Mouse (Mus musculus) MEL (cell line): Measurements from ENCODE around the gene Zfp335. TPM values are rescaled to one million over a fixed set of nuclear protein-coding genes. Genes with fewer than 3 reads are reported as not detected.

ENCODE experiments used
- DNase-seq: peaks from one replicate; pipeline ENCODE4 v3.0.0; 2011; ENCODE audit warnings: low read depth, low spot score
- H3K27ac ChIP-seq: 2 replicates; pipeline ENCODE4 v1.5.1; 2012; ENCODE audit warnings: low read depth, mild to moderate bottlenecking, control low read depth, low read length, moderate library complexity; ENCODE audit not compliant: control insufficient read depth
- H3K27me3 ChIP-seq, 2 experiments: fragments of 150-350 bp in 1 of 2; sonication (generic) in 1 of 2; 2 replicates each; pipeline ENCODE4 v1.6.1; 2012; ENCODE audit warnings: low read length in 2 of 2, mild to moderate bottlenecking in 2 of 2, improper control_type of control experiment in 1 of 2, moderate library complexity in 1 of 2; ENCODE audit not compliant: insufficient read depth in 2 of 2, control insufficient read depth in 1 of 2
- H3K36me3 ChIP-seq, 2 experiments: 2 replicates each; pipeline ENCODE4 v1.6.1; 2012 to 2014; ENCODE audit warnings: low read length in 2 of 2, improper control_type of control experiment in 1 of 2, inconsistent platforms in 1 of 2, mild to moderate bottlenecking in 1 of 2; ENCODE audit not compliant: insufficient read depth in 2 of 2, control insufficient read depth in 1 of 2
- H3K4me1 ChIP-seq, 2 experiments: fragments of 150-350 bp in 1 of 2; sonication (generic) in 1 of 2; 2 replicates each; pipeline ENCODE4 v1.6.1; 2012; ENCODE audit warnings: low read length in 2 of 2, improper control_type of control experiment in 1 of 2, mild to moderate bottlenecking in 1 of 2; ENCODE audit not compliant: insufficient read depth in 2 of 2, control insufficient read depth in 1 of 2
- H3K4me3 ChIP-seq, 2 experiments: fragments of 150-350 bp in 1 of 2; sonication (generic) in 1 of 2; 2 replicates each; pipeline ENCODE4 v1.5.1; 2012; ENCODE audit warnings: low read depth in 2 of 2, low read length in 2 of 2, mild to moderate bottlenecking in 2 of 2, moderate library complexity in 2 of 2, control low read depth in 1 of 2, improper control_type of control experiment in 1 of 2; ENCODE audit not compliant: control insufficient read depth in 1 of 2, insufficient read depth in 1 of 2
- H3K79me2 ChIP-seq: 2 replicates; pipeline ENCODE4 v1.6.1; 2012; ENCODE audit warnings: mild to moderate bottlenecking, low read length, moderate library complexity; ENCODE audit not compliant: control insufficient read depth, poor library complexity, insufficient read depth
- H3K9ac ChIP-seq: 2 replicates; pipeline ENCODE4 v1.6.1; 2012; ENCODE audit warnings: low read depth, mild to moderate bottlenecking, control low read depth, low read length, moderate library complexity; ENCODE audit not compliant: control insufficient read depth, poor library complexity, severe bottlenecking
- H3K9me3 ChIP-seq: fragments of 150-350 bp; sonication (generic); replicated peaks from 2 replicates; pipeline ENCODE4 v1.6.1; 2012; ENCODE audit warnings: mild to moderate bottlenecking, low read length, improper control_type of control experiment, moderate library complexity; ENCODE audit not compliant: insufficient read depth
- BHLHE40 ChIP-seq: IDR thresholded peaks from 2 replicates; pipeline ENCODE4 v1.6.1; 2012; ENCODE audit warnings: low read depth, mild to moderate bottlenecking, inconsistent platforms, low read length, improper control_type of control experiment, borderline replicate concordance
- CHD1 ChIP-seq: IDR thresholded peaks from 2 replicates; pipeline ENCODE4 v1.6.1; 2012; ENCODE audit warnings: low read depth, mild to moderate bottlenecking, inconsistent platforms, low read length, improper control_type of control experiment
- CHD2 ChIP-seq: IDR thresholded peaks from 2 replicates; pipeline ENCODE4 v1.6.1; 2011; ENCODE audit warnings: low read length, improper control_type of control experiment
- CTCF ChIP-seq, 3 experiments: IDR thresholded peaks in 2 of 3; conservative IDR thresholded peaks in 1 of 3; 2 replicates each; pipeline ENCODE4 v1.5.1; 2011 to 2012; ENCODE audit warnings: low read length in 3 of 3, low read depth in 2 of 3, mild to moderate bottlenecking in 2 of 3, improper control_type of control experiment in 1 of 3, inconsistent platforms in 1 of 3, mixed read lengths in 1 of 3, moderate library complexity in 1 of 3; ENCODE audit not compliant: control insufficient read depth in 1 of 3, insufficient read depth in 1 of 3, poor library complexity in 1 of 3, severe bottlenecking in 1 of 3
- E2F4 ChIP-seq: IDR thresholded peaks from 2 replicates; pipeline ENCODE4 v1.6.1; 2011; ENCODE audit warnings: low read depth, low read length, improper control_type of control experiment, borderline replicate concordance
- EP300 ChIP-seq, 2 experiments: IDR thresholded peaks; 2 replicates each; pipeline ENCODE4 v1.6.1; 2011; ENCODE audit warnings: improper control_type of control experiment in 2 of 2, low read length in 2 of 2, low read depth in 1 of 2, mild to moderate bottlenecking in 1 of 2
- ETS1 ChIP-seq: IDR thresholded peaks from 2 replicates; pipeline ENCODE4 v1.6.1; 2012; ENCODE audit warnings: low read depth, mild to moderate bottlenecking, inconsistent platforms, low read length, improper control_type of control experiment, moderate library complexity
- GABPA ChIP-seq: IDR thresholded peaks from 2 replicates; pipeline ENCODE4 v1.6.1; 2012; ENCODE audit warnings: low read depth, mild to moderate bottlenecking, inconsistent platforms, low read length, improper control_type of control experiment, moderate library complexity
- GATA1 ChIP-seq: IDR thresholded peaks from 2 replicates; pipeline ENCODE4 v1.6.1; 2011; ENCODE audit warnings: low read depth, low read length, improper control_type of control experiment
- JUND ChIP-seq: IDR thresholded peaks from 2 replicates; pipeline ENCODE4 v1.6.1; 2011; ENCODE audit warnings: low read depth, mild to moderate bottlenecking, improper control_type of control experiment, low read length
- KAT2A ChIP-seq: conservative IDR thresholded peaks from 2 replicates; pipeline ENCODE4 v1.6.1; 2012; ENCODE audit warnings: low read depth, low read length, improper control_type of control experiment, inconsistent platforms
- MAFK ChIP-seq: IDR thresholded peaks from 2 replicates; pipeline ENCODE4 v1.6.1; 2011; ENCODE audit warnings: low read depth, mild to moderate bottlenecking, low read length, improper control_type of control experiment, borderline replicate concordance
- MAX ChIP-seq: IDR thresholded peaks from 2 replicates; pipeline ENCODE4 v1.6.1; 2011; ENCODE audit warnings: low read length, improper control_type of control experiment
- MAZ ChIP-seq: IDR thresholded peaks from 2 replicates; pipeline ENCODE4 v1.6.1; 2012; ENCODE audit warnings: low read depth, mild to moderate bottlenecking, inconsistent platforms, low read length, improper control_type of control experiment
- MEF2A ChIP-seq: IDR thresholded peaks from 2 replicates; pipeline ENCODE4 v1.6.1; 2014; ENCODE audit warnings: low read depth, mild to moderate bottlenecking, inconsistent platforms, low read length, improper control_type of control experiment; ENCODE audit not compliant: poor library complexity, insufficient replicate concordance, severe bottlenecking; ENCODE audit errors: extremely low read depth
- MXI1 ChIP-seq: IDR thresholded peaks from 2 replicates; pipeline ENCODE4 v1.6.1; 2011; ENCODE audit warnings: mild to moderate bottlenecking, low read depth, low read length, improper control_type of control experiment
- MYB ChIP-seq: IDR thresholded peaks from 2 replicates; pipeline ENCODE4 v1.6.1; 2011; ENCODE audit warnings: mild to moderate bottlenecking, low read depth, low read length, improper control_type of control experiment
- MYC ChIP-seq: IDR thresholded peaks from 2 replicates; pipeline ENCODE4 v1.6.1; 2011; ENCODE audit warnings: low read depth, mild to moderate bottlenecking, low read length, improper control_type of control experiment, moderate library complexity
- NELFE ChIP-seq: IDR thresholded peaks from 2 replicates; pipeline ENCODE4 v1.6.1; 2011; ENCODE audit warnings: low read depth, low read length, improper control_type of control experiment
- NRF1 ChIP-seq: IDR thresholded peaks from 2 replicates; pipeline ENCODE4 v1.6.1; 2014; ENCODE audit warnings: low read depth, mild to moderate bottlenecking, inconsistent platforms, low read length, improper control_type of control experiment, moderate library complexity; ENCODE audit not compliant: poor library complexity, insufficient read depth, severe bottlenecking
- POLR2A ChIP-seq, 2 experiments: IDR thresholded peaks; 2 replicates each; pipeline ENCODE4 v1.6.1; 2011 to 2012; ENCODE audit warnings: low read length in 2 of 2, mild to moderate bottlenecking in 2 of 2, control low read depth in 1 of 2, improper control_type of control experiment in 1 of 2, low read depth in 1 of 2, moderate library complexity in 1 of 2; ENCODE audit not compliant: control insufficient read depth in 1 of 2, insufficient read depth in 1 of 2, poor library complexity in 1 of 2
- POLR2AphosphoS2 ChIP-seq: IDR thresholded peaks from 2 replicates; pipeline ENCODE4 v1.6.1; 2011; ENCODE audit warnings: low read length, improper control_type of control experiment
- RAD21 ChIP-seq: IDR thresholded peaks from 2 replicates; pipeline ENCODE4 v1.6.1; 2011; ENCODE audit warnings: mild to moderate bottlenecking, low read depth, low read length, improper control_type of control experiment
- RCOR1 ChIP-seq: IDR thresholded peaks from 2 replicates; pipeline ENCODE4 v1.6.1; 2012; ENCODE audit warnings: low read depth, mild to moderate bottlenecking, inconsistent platforms, low read length, improper control_type of control experiment
- SIN3A ChIP-seq: IDR thresholded peaks from 2 replicates; pipeline ENCODE4 v1.6.1; 2012; ENCODE audit warnings: low read length, improper control_type of control experiment, inconsistent platforms
- TAL1 ChIP-seq: IDR thresholded peaks from 2 replicates; pipeline ENCODE4 v1.6.1; 2012; ENCODE audit warnings: mild to moderate bottlenecking, inconsistent platforms, low read length, moderate library complexity, mixed read lengths
- TBP ChIP-seq: IDR thresholded peaks from 2 replicates; pipeline ENCODE4 v1.8.0; 2011; ENCODE audit warnings: low read depth, low read length, improper control_type of control experiment
- TCF12 ChIP-seq: IDR thresholded peaks from 2 replicates; pipeline ENCODE4 v1.6.1; 2014; ENCODE audit warnings: low read depth, mild to moderate bottlenecking, inconsistent platforms, low read length, improper control_type of control experiment, moderate library complexity
- UBTF ChIP-seq: IDR thresholded peaks from 2 replicates; pipeline ENCODE4 v1.6.1; 2012; ENCODE audit warnings: low read depth, mild to moderate bottlenecking, inconsistent platforms, low read length, improper control_type of control experiment, moderate library complexity, borderline replicate concordance; ENCODE audit not compliant: insufficient read depth
- USF1 ChIP-seq: IDR thresholded peaks from 2 replicates; pipeline ENCODE4 v1.6.1; 2014; ENCODE audit warnings: low read depth, mild to moderate bottlenecking, inconsistent platforms, low read length, improper control_type of control experiment, moderate library complexity
- USF2 ChIP-seq, 2 experiments: IDR thresholded peaks; 2 replicates each; pipeline ENCODE4 v1.6.1; 2011 to 2012; ENCODE audit warnings: improper control_type of control experiment in 2 of 2, low read length in 2 of 2, borderline replicate concordance in 1 of 2, inconsistent platforms in 1 of 2, low read depth in 1 of 2, mild to moderate bottlenecking in 1 of 2; ENCODE audit not compliant: insufficient read depth in 1 of 2
- ZKSCAN1 ChIP-seq: IDR thresholded peaks from 2 replicates; pipeline ENCODE4 v1.6.1; 2012; ENCODE audit warnings: low read depth, mild to moderate bottlenecking, inconsistent platforms, low read length, improper control_type of control experiment, moderate library complexity
- ZMIZ1 ChIP-seq: IDR thresholded peaks from 2 replicates; pipeline ENCODE4 v1.6.1; 2012; ENCODE audit warnings: low read depth, mild to moderate bottlenecking, inconsistent platforms, low read length, improper control_type of control experiment, moderate library complexity
- polyA plus RNA-seq, 2 experiments: library from polyadenylated mRNA; stranded (reverse) in 1 of 2; unstranded in 1 of 2; fragments of >175 nt in 1 of 2; fragments of >200 nt in 1 of 2; gene quantifications; 2 replicates each; pipeline versions ENCODE4 v1.2.1 to v1.2.4; 2012; ENCODE audit warnings: low replicate concordance in 2 of 2, low read depth in 1 of 2; ENCODE audit not compliant: insufficient read length in 2 of 2, insufficient read depth in 1 of 2, missing spikeins in 1 of 2
- total RNA-seq: library from RNA; depleted of rRNA; stranded (reverse); fragments of 300-350 nt; gene quantifications from 2 replicates; pipeline ENCODE4 v1.2.3, GENCODE M21; 2012

The Zfp335 gene
- total and polyA plus RNA-seq, 3 experiments = 12.6 to 24.1 TPM; not detected in 1

DNA sequence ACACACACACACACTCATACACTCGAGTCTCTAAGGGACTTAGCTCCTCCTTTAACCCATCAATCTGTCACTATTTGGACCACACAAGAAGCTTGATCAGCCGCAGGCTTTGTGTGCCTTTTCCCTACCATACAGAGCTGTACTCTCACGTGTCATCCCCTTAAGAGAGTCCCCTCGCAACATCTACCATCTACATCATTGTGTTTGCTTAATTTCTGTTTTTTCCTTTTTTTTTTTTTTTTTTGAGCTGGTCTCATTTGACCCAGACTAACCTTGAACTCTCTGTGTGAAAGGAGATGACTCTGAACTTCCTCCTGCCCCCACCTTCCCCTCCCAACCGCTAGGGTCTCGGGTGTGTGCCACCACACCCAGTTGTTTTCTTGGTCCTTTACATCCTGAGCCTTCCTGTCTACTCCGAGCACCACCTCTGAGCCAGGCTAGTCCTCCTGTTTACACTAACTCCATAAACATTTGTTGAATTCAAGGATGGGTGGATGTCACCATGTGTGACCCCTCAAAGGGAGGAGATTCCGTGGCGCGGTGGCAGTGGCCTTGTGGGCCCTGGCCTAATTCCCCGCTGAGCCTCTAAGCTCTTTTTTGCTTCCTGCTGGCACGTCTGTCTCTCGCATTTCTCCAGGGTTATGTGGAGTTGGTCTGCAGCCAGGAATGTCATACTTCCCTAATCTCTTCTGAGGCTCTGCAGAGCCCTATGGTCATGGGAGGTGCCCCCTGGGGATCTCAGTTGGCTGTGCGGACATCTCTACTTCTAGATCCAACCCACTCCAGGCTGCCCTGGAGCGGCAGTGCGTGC lies 44.6 kb downstream of the Zfp335 start (continued):
- TF ChIP-seq EP300 (IDR thresholded peaks at IDR 0.05; ENCODE audit: low read depth in 1 of 2, low read length in 2 of 2) (peak; percentile 18 to 35; a peak in 2 of 4 replicates), TCF12 (peak; percentile 6; the same call in 1 of the 2 replicates), MAFK (no peak), CHD2 (no peak)

DNA sequence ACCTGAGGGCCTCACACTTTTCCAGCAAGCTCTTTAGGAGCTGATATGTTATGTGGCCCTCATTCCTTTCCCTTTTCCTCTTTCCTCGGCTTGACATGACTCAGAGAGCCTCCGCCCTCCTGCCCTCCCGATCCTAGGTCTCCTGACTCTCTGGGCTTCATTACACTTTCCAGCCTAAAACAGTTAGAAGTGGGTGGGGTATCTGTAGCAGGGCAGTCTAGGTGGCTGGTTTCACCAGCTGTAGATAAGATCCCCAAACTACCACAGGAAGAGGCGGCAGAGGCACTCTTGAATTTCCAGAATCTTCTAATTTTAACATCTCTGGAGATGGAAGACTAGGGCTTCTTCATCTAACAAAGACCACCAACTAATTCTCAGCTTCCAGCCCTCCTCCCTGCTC lies 47.0 kb downstream of the Zfp335 start:
- Histone ChIP-seq H3K9ac (peak overlapping the region; percentile 0; the same call in 1 of the 2 replicates), H3K27ac (peak overlapping the region; percentile 15), H3K79me2 (no peaks in the 10 kb centered on the region), H3K27me3 (no peaks in the 10 kb centered on the region), H3K4me3 (no peak overlapping the region), H3K4me1 (peaks cover 26 to 41% of the 10 kb centered on the region in 2 experiments), H3K9me3 (no peaks in the 10 kb centered on the region), H3K36me3 (peaks cover 0 to 22% of the 10 kb centered on the region in 2 experiments; a peak in 2 of 4 replicates)
- peak; percentile 44 for DNase-seq
- TF ChIP-seq USF1 = no peak
- no peak for TF ChIP-seq ZMIZ1
- TF ChIP-seq BHLHE40 = peak; percentile 42; the same call in 1 of the 2 replicates
- no peak for TF ChIP-seq NRF1
- TF ChIP-seq MYC = no peak
- no peak for TF ChIP-seq POLR2A (IDR thresholded peaks at IDR 0.05; ENCODE audit: control insufficient read depth in 1 of 2, insufficient read depth in 1 of 2, low read depth in 1 of 2, low read length in 2 of 2, poor library complexity in 1 of 2)
- TF ChIP-seq GATA1 = peak; percentile 67; the same call in 1 of the 2 replicates
- no peak for TF ChIP-seq NELFE
- TF ChIP-seq ETS1 = peak; percentile 73
- no peak for TF ChIP-seq TCF12
- no peak for TF ChIP-seq USF2 (IDR thresholded peaks at IDR 0.05; ENCODE audit: borderline replicate concordance in 1 of 2, insufficient read depth in 1 of 2, low read depth in 1 of 2, low read length in 2 of 2)
- TF ChIP-seq MEF2A = no peak
- TF ChIP-seq SIN3A = peak; percentile 58
- no peak for TF ChIP-seq ZKSCAN1
- no peak for TF ChIP-seq TAL1
- TF ChIP-seq CHD1 = no peak
- no peak for TF ChIP-seq MAFK
- no peak for TF ChIP-seq MXI1
- TF ChIP-seq RAD21 = no peak
- TF ChIP-seq EP300 (IDR thresholded peaks at IDR 0.05; ENCODE audit: low read depth in 1 of 2, low read length in 2 of 2) = peak; percentile 42 to 66; a peak in 2 of 4 replicates
- no peak for TF ChIP-seq E2F4
- TF ChIP-seq RCOR1 = no peak
- TF ChIP-seq TBP = no peak
- TF ChIP-seq GABPA = no peak
- no peak for TF ChIP-seq UBTF
- no peak for TF ChIP-seq JUND
- no peak for TF ChIP-seq MAX
- TF ChIP-seq POLR2AphosphoS2 = no peak
- no peak for TF ChIP-seq CHD2
- TF ChIP-seq KAT2A = no peak
- no peak for TF ChIP-seq CTCF (IDR thresholded peaks at IDR 0.05 in 2 of 3, conservative IDR thresholded peaks at IDR 0.05 in 1 of 3; ENCODE audit: control insufficient read depth in 1 of 3, insufficient read depth in 1 of 3, low read depth in 2 of 3, low read length in 3 of 3, poor library complexity in 1 of 3, severe bottlenecking in 1 of 3)
- no peak; the same call in 1 of the 2 replicates for TF ChIP-seq MYB
- TF ChIP-seq MAZ = no peak
